Mouse (Mus musculus) frontal cortex, adult 2 months (tissue): Measurements from ENCODE around the gene Gpr15. TPM values are rescaled to one million over a fixed set of nuclear protein-coding genes. Genes with fewer than 3 reads are reported as not detected.
A peak's percentile ranks its signal among the peaks of the same experiment; 100 is the strongest.

Experiments
- DNase-seq, 2 experiments: peaks; one replicate each; pipeline ENCODE4 v3.0.0; 2022; ENCODE audit warnings: low spot score in 1 of 2; ENCODE audit errors: extremely low spot score in 1 of 2
- polyA plus RNA-seq: library from polyadenylated mRNA; depleted of rRNA; stranded (reverse); fragments of >200 nt; gene quantifications from 2 replicates; pipeline ENCODE4 v1.2.3, GENCODE M21; 2012

Gene Gpr15
- polyA plus RNA-seq, 1 experiment = 0.04 TPM

- DNase-seq = peak in 1 of 2 experiments; percentile 35
These were observed 15.3 kb downstream of the Gpr15 start for GRCm38 (mm10) chr16:58703382-58704124.

GRCm38 (mm10) chr16:58702329-58702932 lies 16.4 kb downstream of the Gpr15 start:
- DNase-seq = no peak

DNA sequence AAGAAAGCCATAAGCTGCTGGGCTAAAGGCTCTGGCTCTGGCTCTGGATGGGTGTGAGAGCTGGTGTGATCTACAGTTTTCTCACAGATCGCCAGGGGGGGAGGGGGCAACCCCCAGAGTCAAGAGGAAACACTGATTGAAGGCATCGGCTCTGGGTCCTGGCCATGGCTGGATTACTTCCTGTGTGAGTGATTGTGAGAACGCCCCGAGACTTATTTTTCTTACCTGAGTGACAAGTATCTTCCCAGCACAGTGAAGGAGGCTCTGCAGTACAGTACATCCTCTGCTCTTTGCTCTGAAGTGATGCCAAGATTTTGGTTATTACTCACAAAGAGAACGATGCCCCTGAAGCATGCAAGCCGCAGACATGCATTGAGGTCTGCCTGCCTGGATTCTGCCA lies 17.1 kb downstream of the Gpr15 start:
- DNase-seq = no peak

DNA sequence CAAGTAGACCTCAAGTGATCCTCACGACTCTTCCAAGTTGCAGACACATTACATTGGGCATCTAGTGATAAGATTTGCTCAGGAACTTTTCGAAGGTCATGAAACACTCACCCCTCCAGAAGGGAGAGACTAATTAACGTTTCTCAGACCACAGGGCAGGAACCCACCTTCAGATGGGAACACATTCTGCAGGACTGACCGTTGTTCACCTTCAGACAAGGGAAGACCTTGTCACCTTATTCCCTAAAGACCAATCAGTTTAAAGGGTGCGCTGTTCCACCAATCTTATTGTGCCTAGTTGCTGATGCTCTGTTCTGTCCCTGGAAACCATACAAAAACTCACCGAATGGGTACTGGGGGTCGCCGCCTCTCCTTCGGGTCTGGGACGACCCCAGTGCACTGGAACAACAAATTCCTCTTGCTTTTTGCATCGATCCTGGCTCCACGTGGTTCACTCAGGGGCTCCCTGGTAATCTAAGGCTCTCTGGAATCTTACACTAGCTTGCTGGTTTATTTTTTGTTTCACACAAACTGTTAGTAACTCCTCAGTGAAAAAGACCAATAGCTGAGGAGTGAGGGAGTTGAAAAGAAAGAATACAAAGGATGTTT lies 17.9 kb downstream of the Gpr15 start:
- no peak for DNase-seq

GRCm38 (mm10) chr16:58700174-58700573 lies 18.7 kb downstream of the Gpr15 start:
- DNase-seq = no peak

DNA sequence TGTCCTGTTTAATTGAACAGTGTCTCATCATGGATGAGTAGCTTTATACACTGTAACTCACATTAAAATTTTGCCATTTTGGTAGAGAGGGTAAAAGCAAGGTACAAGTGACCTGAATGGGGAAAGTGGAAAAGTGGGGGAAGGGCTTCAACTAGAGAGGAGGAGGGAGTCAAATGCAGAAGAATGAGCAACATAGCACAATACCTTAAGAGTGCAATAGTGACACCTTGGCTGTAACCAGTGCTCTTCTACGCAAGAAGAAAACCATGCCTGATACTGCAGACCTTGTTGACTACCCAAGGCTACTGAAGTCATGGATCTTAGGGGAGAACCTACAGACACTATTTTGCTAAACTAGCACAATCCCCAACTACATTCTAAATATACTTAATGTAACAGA lies 21.6 kb downstream of the Gpr15 start:
- no peak for DNase-seq

- DNase-seq = no peak
These were observed 22.1 kb downstream of the Gpr15 start for GRCm38 (mm10) chr16:58696796-58697195.

GRCm38 (mm10) chr16:58694091-58694490 lies 24.8 kb downstream of the Gpr15 start:
- no peak for DNase-seq

- DNase-seq = no peak
These were observed 28.5 kb downstream of the Gpr15 start for GRCm38 (mm10) chr16:58690322-58690732.

DNA sequence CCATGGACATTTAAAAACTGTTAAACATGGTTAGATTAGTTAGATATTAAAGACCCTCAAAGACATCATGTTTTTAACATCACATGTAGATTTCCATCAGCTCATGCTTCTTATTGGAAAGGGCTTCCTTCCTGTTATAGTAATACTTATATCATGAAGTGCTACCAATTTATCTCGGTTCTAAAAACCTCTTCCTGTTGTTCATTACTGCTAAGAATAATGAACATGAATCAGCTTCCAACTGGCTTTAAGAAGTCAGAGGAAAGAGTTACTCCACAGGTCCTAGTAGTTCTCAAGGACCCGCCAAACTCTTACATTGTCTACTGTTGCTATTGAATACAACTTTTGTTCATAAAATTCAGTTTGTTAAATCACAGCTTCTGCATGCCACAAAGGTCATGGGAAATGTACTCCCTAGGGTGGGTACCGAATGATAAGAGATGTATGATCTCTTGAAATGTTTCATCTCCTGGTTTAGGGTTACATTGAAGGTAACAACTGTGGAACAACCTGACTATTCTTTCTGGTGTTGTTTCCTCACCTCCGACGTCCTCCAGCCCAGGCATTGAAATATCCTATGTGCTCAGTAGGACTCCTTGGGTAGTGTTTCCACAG lies 29.2 kb downstream of the Gpr15 start:
- DNase-seq = no peak

DNA sequence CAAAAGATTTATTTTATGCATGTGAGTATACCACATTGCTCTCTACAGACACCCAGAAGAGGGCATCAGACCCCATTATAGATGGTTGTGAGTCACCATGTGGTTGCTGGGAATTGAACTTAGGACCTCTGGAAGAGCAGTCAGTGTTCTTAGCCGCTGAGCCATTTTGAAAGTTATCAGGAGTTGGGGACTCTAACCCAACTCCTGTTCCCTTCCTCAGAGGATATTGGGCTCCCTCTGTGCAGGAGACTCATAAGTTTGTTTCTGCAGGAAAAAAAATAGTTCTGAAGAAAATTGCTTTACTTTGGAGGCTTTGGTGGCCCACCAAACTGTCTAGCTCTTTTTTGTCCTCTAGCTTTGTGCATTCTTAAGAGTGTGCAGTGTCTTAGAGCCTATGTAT lies 30.3 kb downstream of the Gpr15 start:
- no peak for DNase-seq

GRCm38 (mm10) chr16:58685548-58686537 lies 33.0 kb downstream of the Gpr15 start:
- no peak for DNase-seq

GRCm38 (mm10) chr16:58684537-58684936 lies 34.3 kb downstream of the Gpr15 start:
- DNase-seq = no peak

DNA sequence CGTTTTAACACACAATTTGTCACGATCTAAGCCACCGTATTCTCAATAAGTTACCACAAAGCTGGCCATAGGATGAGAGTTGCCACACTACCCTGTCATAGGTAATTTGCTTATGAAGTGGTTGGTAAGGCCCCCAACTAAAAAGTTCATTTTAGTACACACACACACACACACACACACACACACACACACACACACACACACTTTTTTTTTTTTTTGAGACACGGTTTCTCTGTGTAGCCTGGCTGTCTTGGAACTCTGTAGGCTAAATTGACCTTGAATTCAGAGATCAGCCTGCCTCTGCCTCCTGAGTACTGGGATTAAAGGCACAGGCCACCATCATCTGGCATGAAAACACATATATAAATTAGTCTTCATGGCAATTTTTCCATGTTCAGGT lies 35.0 kb downstream of the Gpr15 start:
- no peak for DNase-seq

GRCm38 (mm10) chr16:58682870-58683269 lies 36.0 kb downstream of the Gpr15 start:
- DNase-seq = no peak

GRCm38 (mm10) chr16:58682046-58682445 lies 36.8 kb downstream of the Gpr15 start:
- no peak for DNase-seq

- DNase-seq = no peak
These were observed 40.2 kb downstream of the Gpr15 start for GRCm38 (mm10) chr16:58678660-58679059.

- no peak for DNase-seq
These were observed 41.4 kb downstream of the Gpr15 start for GRCm38 (mm10) chr16:58677491-58677890.

DNA sequence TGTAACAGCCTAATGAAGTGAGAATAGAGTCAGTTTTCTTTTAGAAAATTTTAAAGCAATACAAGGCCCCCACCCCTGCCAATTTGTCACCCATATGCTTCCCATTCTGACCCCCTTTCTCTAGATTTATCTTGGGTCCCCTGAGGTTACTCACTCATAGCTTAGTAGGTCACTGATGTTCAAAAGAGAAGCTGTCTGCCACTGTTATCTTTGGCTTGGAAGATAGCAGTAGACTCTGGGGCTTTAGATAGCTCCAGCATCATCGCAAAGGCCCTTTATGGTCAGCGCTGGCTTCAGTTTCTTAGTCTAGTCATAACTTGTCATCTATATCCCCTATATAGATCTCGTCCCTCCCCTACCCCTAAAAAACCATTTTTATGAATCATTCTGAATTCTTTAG lies 42.2 kb downstream of the Gpr15 start:
- no peak for DNase-seq

DNA sequence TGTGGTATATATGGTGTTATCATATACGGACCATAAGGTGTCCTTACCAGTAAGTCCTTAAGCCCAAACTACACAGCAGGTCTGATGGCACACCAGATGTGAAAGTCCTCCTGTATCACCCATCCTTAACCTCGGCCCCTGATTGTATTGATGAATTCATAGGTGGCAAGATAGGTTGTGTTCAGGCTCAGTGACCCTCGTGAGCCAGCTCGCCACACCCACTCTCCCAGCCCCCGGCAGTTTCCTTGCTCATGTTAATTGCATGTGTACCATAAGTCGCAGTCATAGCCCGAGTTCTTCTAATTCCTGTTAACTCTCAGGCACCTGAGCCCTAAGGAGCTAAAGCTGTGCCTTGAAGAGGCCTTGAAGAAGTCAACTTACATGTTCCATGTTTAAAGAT lies 42.7 kb downstream of the Gpr15 start:
- no peak for DNase-seq
